Mouse (Mus musculus) heart, adult 2 months (tissue): Measurements from ENCODE around the gene Fgfr3.

Experiments
- CTCF ChIP-seq: fragments of 200-600 bp; IDR thresholded peaks from 2 replicates; pipeline ENCODE4 v1.8.1; 2022; ENCODE audit warnings: antibody characterized with exemption, mild to moderate bottlenecking, moderate library complexity
- EP300 ChIP-seq: fragments of 200-500 bp; IDR thresholded peaks from 2 replicates; pipeline ENCODE4 v1.6.1; 2011; ENCODE audit warnings: low read depth, low read length, control low read depth; ENCODE audit not compliant: insufficient read depth
- POLR2A ChIP-seq: fragments of 200-500 bp; IDR thresholded peaks from 2 replicates; pipeline ENCODE4 v1.6.1; 2011; ENCODE audit warnings: mild to moderate bottlenecking, low read depth, low read length, control low read depth; ENCODE audit not compliant: insufficient read depth

DNA sequence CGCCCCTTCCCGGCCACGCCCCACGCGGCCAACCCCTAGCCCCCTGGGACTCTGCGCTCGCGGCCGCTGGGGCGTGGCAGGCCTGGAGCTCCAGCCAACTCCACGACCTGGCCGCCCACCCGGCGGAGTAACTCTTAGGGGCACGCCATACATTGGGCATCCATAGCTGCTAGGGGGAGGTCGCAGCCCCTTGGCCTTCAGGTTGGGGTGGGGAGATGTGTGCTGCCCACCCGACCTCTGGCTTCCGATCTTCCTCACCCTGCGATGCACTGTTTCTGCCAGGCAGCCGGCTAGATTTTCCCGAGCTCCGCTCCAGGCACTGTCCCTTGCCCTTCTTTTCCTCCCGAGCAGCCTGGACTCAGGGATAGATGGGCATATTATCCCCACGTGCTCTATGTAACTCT is 25.8 kb upstream of the Fgfr3 start:
- TF ChIP-seq POLR2A (no peak), CTCF (no peak), EP300 (no peak)
